Mouse (Mus musculus) E14TG2a.4 (cell line): ENCODE data around the gene Hyal5.

Source experiments
- CTCF ChIP-seq: conservative IDR thresholded peaks from 2 replicates; pipeline ENCODE4 v1.5.1; 2014; ENCODE audit warnings: low read length
- POU5F1 ChIP-seq: IDR thresholded peaks from 2 replicates; pipeline ENCODE4 v1.6.1; 2014; ENCODE audit warnings: low read length, borderline replicate concordance

DNA sequence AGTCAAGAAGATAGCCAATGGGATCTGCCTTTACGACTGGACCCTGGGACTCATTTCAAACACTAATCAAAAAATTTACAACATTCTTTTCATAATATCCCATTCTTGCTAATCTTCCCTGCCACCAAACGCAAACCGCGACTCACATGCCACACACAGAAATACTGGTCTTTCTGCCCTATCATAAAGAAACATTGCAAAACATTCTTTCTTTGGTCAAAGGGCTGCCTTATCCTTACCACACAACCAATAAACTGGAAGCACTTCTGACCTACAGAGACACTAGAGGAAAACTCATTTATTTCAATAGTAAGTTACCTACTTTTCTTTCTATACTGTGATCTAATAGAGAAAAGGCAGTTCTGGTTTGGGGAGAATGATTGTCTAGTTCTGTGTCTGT, 5.9 kb downstream of the Hyal5 start:
- TF ChIP-seq CTCF: no peak
- no peak for TF ChIP-seq POU5F1
